Mouse (Mus musculus) thymus, postnatal 0 days (tissue): ENCODE results near the gene Lhpp. TPM values are rescaled to one million over a fixed set of nuclear protein-coding genes. Genes with fewer than 3 reads are reported as not detected.
"Not testable (repeated sequence)": the region's sequence is repeated elsewhere in the genome, so short reads cannot be mapped to it uniquely, and the experiment has no call there.

Experiments
- DNase-seq: peaks from one replicate; pipeline ENCODE4 v3.0.0-alpha.2; 2015; ENCODE audit warnings: low spot score
- polyA plus RNA-seq: library from polyadenylated mRNA; unstranded; fragments of >200 nt; fragmentation: Nextera tagmentation; extraction: Ambion mirVana; gene quantifications from 2 replicates; pipeline ENCODE4 v1.2.1, GENCODE M21; 2015

Lhpp gene
- polyA plus RNA-seq, 1 experiment from 2014 or later, result 7.5 TPM

- DNase-seq, result no peak
Observed at GRCm38 (mm10) chr7:132644605-132645279, 34.3 kb downstream of the Lhpp start.

DNA sequence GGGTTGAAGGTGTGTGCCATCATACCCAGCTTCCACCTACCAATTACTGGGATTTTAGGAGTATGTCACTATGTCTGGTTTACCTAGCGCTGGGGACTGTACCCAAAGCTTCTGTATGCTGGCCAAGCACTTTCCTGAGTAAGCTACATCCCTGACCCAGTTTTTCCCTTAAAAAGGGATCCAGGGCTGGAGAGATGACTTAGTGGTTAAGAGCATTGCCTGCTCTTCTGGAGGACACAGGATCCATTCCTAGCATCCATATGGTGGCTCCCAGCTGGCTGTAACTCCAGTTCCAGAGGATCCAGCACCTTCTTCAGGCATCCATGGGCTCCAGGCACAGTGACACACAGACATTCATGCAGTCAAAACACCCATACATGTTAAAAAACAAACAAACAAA is 36.1 kb downstream of the Lhpp start:
- DNase-seq, result no peak

DNA sequence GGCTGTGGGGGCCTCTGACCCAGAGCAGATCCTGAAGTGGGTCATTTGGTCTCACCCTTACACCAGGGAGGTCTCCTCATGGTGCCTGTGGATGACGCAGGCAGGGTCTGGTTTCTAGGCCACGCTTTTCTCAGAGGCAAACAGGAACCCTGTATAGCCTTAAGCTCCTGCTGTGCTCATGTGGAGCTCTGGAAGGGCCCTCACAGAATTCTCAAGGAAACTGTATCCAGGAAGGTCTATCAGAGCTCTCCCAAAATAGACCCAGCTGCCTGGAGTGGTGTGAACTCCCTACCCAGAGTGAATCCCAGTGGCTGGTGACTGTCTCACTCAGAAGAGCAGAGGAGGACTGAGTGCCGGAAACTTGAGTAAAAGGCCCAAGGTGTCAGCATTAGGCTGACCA is 44.0 kb downstream of the Lhpp start:
- no peak for DNase-seq

DNA sequence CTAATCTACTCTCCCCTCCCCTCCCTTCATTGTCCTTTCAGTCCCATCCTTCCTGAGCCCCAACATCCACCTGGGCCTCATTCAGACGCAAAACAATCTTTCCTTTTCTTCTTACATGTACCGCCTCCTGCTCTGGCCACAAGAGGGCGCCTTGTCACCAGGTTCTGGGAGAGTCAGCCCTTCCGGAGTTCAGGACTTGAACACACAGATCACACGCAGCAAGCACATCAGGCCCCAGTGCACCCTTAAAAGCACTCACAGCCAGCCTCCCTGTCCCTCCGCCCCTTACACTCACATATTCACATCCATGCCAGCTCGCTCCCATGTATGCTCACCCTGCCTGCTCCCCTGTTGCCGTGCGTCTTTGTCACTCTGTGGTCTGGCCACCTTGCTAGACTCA is 45.6 kb downstream of the Lhpp start:
- DNase-seq, result peak; percentile 94

DNA sequence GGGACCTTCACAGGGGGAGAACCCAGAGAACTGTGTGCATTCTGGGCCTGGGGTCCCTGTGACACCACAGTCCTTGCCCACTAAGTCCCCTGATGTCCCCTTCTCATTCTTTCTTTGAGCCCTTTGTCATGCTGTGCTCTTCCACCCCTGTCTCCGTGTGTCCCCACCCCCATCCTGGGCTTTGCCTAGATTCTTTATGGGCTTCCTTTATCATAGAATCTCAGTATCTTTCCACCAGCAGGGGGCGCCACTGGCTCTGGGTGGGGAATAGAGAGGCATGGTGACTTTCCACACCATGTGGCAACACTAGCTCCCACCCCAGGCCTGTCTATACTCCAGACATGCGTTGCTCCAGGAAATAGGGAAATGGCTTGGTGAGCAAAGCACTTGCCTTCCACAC is 46.1 kb downstream of the Lhpp start:
- DNase-seq, result peak; percentile 88

DNA sequence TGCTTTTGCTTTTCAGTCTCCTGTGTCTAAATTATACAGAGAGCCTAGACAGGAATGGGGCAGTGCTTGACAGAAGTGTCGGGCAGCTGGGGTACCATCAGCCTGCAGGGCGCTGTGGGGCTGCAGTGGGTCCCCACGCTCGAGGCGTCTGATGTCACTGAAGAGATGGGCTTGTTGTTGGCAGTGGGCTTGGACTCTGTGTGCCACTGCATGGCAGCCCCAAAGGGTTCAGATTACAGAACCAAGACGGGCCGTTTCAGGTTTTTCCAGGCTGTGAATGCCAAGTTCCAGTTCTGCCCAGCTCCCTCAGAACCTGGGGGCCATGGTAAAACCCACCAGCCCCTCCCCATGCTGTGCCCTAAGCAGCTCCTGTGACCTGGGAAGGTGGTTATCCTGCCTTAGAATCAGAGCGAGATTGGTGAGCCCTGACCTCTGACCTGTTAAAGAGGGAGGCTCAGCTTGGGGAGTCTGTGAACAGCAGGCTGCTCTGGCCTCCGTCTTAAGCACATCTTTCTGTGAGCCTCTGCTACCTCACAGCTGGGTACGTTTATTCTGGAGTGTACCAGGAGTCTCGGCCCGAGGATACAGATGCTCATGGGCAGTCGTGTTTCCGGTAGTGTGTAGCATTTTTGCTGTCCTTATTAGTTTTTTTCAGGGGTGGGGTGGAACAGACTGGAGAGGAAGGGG is 47.1 kb downstream of the Lhpp start:
- no peak for DNase-seq

DNA sequence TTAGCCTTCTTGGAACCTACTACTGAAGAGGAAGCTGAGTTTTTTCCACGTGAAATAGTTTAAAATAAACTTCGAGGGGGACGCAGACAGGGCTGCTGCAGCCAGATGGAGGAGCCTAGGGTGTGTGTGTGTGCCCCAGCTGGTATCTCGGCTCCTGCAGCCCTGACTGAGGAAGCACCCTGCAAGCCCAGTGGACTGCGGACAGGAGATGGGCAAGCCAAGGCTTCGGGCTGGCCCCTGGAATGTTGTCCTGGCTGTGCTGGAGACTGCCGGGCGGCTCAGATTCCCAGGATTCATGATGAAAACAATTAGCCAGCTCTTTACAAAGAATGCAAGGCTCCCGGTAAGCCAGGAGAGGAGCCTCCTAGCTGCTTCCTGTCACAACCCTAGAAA is 47.6 kb downstream of the Lhpp start:
- DNase-seq, result no peak

DNA sequence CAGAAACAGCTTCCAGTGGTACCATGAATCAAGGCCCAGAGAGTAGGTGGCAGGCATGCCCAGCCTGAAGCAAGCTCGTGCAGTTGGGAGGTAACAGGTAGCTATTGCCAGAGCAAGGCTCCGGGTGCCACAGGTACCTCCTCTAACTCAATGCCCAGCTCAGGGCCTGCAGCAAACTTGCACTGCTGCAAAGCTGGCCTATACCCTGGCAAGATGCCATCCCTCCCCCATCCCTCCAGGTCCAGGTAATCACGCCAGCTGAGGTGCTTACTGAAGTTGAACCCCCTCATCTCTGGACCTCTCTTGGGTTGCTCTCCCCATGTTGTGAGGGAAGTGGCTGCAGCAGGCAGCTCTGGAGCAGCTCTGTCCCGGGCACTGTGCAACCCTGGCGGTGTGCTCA is 48.2 kb downstream of the Lhpp start:
- DNase-seq, result no peak

GRCm38 (mm10) chr7:132659633-132660032 is 49.2 kb downstream of the Lhpp start:
- peak; percentile 26 for DNase-seq

DNA sequence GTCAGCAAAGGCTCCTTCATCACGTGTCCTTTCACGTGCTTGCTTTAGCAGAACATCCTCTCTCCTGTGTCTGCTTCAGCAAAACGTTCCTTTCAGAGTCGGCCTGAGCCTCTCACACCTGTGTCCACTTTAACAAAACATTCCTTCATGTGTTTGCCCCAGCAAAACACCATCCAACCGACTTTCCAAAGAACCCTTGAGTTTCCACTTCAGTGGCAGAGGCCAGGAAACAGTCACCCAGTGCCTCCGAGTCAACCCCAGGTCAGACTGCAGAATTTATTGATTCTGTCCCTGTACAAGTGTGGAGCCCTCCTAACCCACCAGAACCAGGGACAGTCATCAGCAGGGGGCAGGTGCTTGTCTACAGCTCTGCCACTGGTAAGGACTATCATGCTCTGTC is 52.4 kb downstream of the Lhpp start:
- not testable (repeated sequence) for DNase-seq

DNA sequence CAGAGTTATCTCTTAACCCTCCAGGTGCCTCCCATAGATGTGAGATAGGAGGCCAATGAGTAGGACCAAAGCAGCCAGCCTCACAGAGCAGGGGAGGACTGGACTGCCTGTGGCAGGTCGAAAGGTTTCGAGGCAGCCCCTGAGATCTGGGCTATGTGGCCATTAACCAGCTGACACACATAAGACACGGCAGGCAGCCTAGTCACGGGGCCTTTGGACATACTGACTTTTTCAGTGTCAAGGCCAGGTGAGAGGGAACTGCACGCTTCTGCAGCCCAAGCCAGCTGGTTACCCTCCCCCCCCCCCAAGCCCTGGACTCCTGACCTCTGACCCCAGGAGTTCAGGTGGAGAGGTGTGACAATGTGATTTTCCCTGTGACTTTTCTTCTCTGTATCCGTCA is 54.4 kb downstream of the Lhpp start:
- DNase-seq, result no peak

GRCm38 (mm10) chr7:132665664-132666382 is 55.4 kb downstream of the Lhpp start:
- no peak for DNase-seq

DNA sequence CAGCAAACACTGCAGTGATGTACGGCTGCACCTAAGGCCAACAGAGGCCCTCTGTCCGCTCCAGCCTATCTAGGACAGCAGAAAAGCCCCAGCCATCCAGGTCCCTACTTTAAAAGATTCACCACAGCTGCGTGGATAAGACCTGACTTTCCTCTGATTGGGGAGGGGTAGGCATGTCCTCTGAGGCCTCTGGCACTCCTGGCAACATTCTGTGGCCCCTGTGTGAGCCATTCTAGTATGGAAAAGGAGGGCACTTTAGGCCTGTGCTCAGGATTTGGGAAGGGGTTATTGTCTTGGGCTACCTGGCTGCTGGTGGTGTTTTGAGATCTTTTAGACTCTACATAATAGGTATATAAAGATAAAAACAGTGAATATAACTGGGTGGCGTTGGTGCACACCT is 56.1 kb downstream of the Lhpp start:
- DNase-seq, result no peak

DNA sequence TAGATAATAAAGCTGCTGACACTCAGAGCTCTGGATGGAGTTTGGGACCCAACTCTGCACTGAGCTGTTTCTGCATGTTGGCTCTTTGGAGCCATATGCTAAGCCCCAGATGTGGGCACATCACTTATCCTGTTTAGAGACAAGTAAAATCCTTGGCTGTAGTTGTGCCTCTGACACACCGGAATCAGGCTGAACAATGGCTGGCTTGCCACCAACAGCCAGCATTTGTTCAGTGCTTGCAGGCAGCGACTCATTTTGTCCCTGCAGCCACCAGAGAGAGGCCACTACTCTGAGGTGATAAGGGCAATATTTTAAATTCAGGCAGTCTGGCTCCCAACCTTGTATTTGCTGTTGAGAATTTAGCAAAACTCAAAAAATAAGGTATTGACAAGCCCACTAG is 58.2 kb downstream of the Lhpp start:
- DNase-seq, result no peak

DNA sequence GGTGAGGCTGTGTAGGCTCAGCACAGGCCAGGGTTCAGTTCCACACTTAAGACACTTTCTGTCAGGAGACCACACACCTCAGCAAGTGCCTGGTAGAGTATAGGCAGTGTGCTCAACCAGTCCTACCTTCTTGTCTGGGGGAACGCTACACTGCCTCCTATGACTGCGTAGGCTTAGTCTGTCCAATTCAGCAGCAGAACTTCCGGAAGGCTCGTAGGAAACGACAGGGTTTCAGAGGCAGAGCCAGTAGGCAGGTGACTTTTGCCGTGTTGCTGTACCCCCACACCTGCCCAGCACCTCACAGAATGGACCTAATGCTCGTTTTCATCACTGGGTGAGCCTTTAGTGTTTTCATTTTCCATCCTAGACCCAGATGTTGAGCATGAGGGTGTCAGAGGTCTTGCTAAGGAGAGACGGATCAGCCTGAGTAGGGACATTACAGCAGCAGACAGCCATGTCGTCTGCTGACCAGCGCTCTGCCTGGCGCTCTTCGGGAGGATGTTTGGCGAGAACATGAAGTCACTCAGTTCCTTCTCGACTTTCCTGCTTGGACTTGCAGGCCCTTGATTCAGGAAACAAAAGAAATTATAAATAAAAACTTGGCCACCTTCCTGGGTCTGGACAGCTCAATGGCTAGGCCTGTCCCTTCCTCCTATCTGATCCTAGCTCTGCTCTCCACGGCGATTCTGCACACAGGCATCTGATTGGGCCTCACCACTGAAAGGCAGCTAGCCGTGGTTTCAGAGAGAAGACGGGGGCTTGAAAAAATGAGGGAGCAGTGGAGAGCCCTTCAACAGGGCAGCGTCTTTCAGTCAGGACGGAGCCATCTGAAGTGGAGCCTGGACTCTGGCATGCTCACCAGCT is 59.8 kb downstream of the Lhpp start:
- no peak for DNase-seq

DNA sequence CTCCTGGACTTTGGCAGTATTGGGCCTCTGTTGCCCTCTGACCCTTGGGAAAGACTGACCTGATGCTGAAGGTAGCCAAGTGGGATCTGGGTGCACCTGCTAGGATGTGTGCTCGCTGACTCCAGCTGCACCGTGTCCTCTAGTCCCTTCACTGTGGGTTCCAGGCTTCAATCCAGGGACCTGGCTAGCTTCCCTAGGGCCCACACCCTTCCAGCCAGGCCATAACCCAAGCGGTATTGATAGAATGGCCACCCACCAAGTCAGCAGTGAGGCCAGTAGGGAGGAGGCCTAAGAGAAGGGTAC is 60.4 kb downstream of the Lhpp start:
- DNase-seq, result no peak

- DNase-seq, result peak; percentile 28
Observed at GRCm38 (mm10) chr7:132672481-132672959, 62.1 kb downstream of the Lhpp start.

DNA sequence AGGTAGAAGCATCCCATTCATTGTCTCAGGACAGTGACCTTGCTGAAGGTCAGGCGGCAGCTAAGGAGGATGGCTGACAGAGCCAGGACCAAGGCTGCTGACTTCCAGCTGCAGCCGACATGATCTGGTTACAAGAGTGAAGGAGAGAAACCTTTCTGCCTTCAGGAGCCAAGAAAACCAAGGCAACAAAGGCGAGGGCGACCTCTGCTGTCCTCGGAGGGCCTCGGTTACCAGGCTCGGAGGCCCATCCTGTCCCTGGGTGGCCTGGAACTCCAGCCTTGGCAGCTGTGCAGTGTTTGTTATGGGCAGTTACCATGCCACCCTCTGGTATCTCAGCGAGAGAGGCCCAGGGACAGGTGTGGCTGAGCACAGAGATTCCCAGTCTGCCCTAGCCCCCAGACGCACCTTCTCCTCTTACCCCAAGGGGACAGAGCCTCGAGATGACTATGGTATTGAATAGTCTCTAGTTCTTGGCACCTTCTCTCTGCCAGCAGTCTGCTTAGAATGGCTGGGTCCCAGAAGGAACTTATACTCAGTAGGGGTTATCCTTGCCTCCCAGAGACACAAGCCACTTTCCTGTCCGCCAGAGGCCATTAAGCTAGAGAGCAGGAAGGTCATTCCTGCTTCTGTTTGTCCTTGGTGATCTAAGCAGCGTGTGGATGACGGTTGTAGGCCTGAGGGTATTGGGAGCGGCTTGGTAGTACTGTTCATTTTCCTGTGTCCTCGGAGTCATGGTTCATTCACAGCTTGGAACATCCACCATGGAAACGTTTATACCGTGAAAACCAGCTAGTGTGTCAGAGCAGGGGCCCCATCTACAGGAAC is 63.7 kb downstream of the Lhpp start:
- no peak for DNase-seq

- DNase-seq, result no peak
Observed at GRCm38 (mm10) chr7:132675922-132676321, 65.5 kb downstream of the Lhpp start.

- DNase-seq, result no peak
Observed at GRCm38 (mm10) chr7:132679117-132679516, 68.7 kb downstream of the Lhpp start.

GRCm38 (mm10) chr7:132679549-132679948 is 69.1 kb downstream of the Lhpp start:
- no peak for DNase-seq
